Mouse (Mus musculus) left cerebral cortex, adult 9 months (tissue): Measurements from ENCODE around the gene Trmt10a.
"Not testable (repeated sequence)": the region's sequence is repeated elsewhere in the genome, so short reads cannot be mapped to it uniquely, and the experiment has no call there.

Experiments
- DNase-seq, 2 experiments: peaks; one replicate each; pipeline ENCODE4 v3.0.0; 2022; ENCODE audit warnings: low spot score in 2 of 2

The Trmt10a gene

GRCm38 (mm10) chr3:138133916-138134315, 9.3 kb upstream of the Trmt10a start:
- DNase-seq = no peak

- DNase-seq = no peak
Observed at GRCm38 (mm10) chr3:138134528-138134927, 8.7 kb upstream of the Trmt10a start.

- not testable (repeated sequence) for DNase-seq
Observed at GRCm38 (mm10) chr3:138138146-138138545, 5.1 kb upstream of the Trmt10a start.

- DNase-seq = no peak
Observed at GRCm38 (mm10) chr3:138139663-138140062, 3.6 kb upstream of the Trmt10a start.

GRCm38 (mm10) chr3:138142052-138142732, 1.1 kb upstream of the Trmt10a start:
- no peak for DNase-seq

- DNase-seq = no peak
Observed at GRCm38 (mm10) chr3:138142733-138143314, 424 bp upstream of the Trmt10a start.

GRCm38 (mm10) chr3:138144060-138144641, 903 bp downstream of the Trmt10a start:
- no peak for DNase-seq

GRCm38 (mm10) chr3:138144642-138145171, 1.5 kb downstream of the Trmt10a start, which contains the start of gene Mttp:
Gene Mttp, minus strand, starts transcription at chr3:138144968.
- DNase-seq = peak; percentile 55 to 92

GRCm38 (mm10) chr3:138148811-138149210, 5.6 kb downstream of the Trmt10a start:
- DNase-seq = no peak

GRCm38 (mm10) chr3:138155062-138155461, 11.8 kb downstream of the Trmt10a start:
- DNase-seq = no peak

GRCm38 (mm10) chr3:138156651-138157050, 13.4 kb downstream of the Trmt10a start:
- DNase-seq = no peak

- DNase-seq = no peak
Observed at GRCm38 (mm10) chr3:138161623-138162022, 18.4 kb downstream of the Trmt10a start.

GRCm38 (mm10) chr3:138162553-138163183, 19.4 kb downstream of the Trmt10a start:
- no peak for DNase-seq

GRCm38 (mm10) chr3:138173291-138173690, 30.0 kb downstream of the Trmt10a start:
- no peak for DNase-seq

- no peak for DNase-seq
Observed at GRCm38 (mm10) chr3:138175551-138175950, 32.3 kb downstream of the Trmt10a start.

- DNase-seq = no peak
Observed at GRCm38 (mm10) chr3:138182019-138182418, 38.8 kb downstream of the Trmt10a start.

- DNase-seq = no peak
Observed at GRCm38 (mm10) chr3:138183371-138183770, 40.1 kb downstream of the Trmt10a start.

- DNase-seq = no peak
Observed at GRCm38 (mm10) chr3:138185290-138185689, 42.0 kb downstream of the Trmt10a start.

GRCm38 (mm10) chr3:138185995-138186930, 43.0 kb downstream of the Trmt10a start:
- DNase-seq = no peak

GRCm38 (mm10) chr3:138192260-138192659, 49.0 kb downstream of the Trmt10a start:
- no peak for DNase-seq

- DNase-seq = no peak
Observed at GRCm38 (mm10) chr3:138193683-138194302, 50.5 kb downstream of the Trmt10a start, which contains the start of gene 4930579F01Rik. Gene 4930579F01Rik, minus strand, starts transcription at chr3:138193825.
